Mouse (Mus musculus) brain, adult 10 weeks (tissue): ENCODE data around the gene Smug1. TPM values are rescaled to one million over a fixed set of nuclear protein-coding genes. Genes with fewer than 3 reads are reported as not detected.

Source experiments
- polyA plus RNA-seq: library from polyadenylated mRNA; stranded (reverse); fragments of 350-450 nt; fragmentation: Illumina TruSeq; extraction: RNeasy Lipid Tissue Mini Kit (QIAGEN cat#74804); gene quantifications from one replicate; pipeline ENCODE4 v1.2.3, GENCODE M21; 2015; ENCODE audit warnings: low read depth, low replicate concordance

Smug1 gene
- 17.3 TPM for polyA plus RNA-seq

DNA sequence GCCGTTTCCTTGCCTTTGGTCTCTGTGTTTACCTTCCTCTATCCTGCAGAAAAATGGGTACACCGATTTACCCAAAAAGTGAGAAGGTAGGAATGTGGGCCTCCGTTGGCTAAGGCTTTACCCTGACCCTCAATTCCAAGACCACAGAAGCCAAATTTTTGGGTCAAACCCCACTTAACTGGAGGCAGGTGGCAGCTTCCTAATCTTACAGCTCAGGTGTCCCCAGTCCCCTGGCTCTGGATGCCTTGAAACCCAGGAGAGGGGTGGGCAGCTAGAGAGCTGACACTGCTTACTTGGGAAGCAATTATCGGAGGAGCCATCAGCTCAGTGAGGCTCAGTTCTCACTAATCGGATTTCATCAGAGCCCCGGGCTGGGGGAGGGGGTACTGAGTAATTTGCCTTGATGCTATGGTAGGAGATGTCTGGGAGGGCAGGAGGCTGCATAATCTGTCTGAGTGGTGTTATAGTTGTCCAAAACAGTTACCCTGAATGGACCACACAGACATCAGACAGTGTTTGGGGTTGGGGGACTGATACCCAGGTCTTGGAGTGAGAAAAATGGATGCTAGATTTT is at the start of gene Smug1:
Gene Smug1 (minus strand): TSS at position 51 of the 574 bp plus-strand sequence.

Other genes with a start within 250 kb of the Smug1 start
- not detected for gene Hoxc13, start 246.0 kb downstream of the Smug1 start, polyA plus RNA-seq
- not detected for gene Hoxc12, start 230.3 kb downstream of the Smug1 start, polyA plus RNA-seq
- not detected for gene Hoxc11, start 212.7 kb downstream of the Smug1 start, polyA plus RNA-seq
- gene Hoxc10, start 200.3 kb downstream of the Smug1 start, polyA plus RNA-seq = not detected
- gene Hoxc5, start 199.6 kb downstream of the Smug1 start, polyA plus RNA-seq = not detected
- not detected for gene Hoxc9, start 190.7 kb downstream of the Smug1 start, polyA plus RNA-seq
- gene Hoxc8, start 176.5 kb downstream of the Smug1 start, polyA plus RNA-seq = not detected
- gene Hoxc6, start 168.8 kb downstream of the Smug1 start, polyA plus RNA-seq = not detected
- not detected for gene Hoxc4, start 148.2 kb downstream of the Smug1 start, polyA plus RNA-seq
- 110 TPM for gene Cbx5, start 72.7 kb upstream of the Smug1 start, polyA plus RNA-seq
- gene Hnrnpa1, start 73.3 kb upstream of the Smug1 start, polyA plus RNA-seq = 296 TPM
- gene Nfe2, start 91.3 kb upstream of the Smug1 start, polyA plus RNA-seq = not detected
- 108 TPM for gene Copz1, start 105.6 kb upstream of the Smug1 start, polyA plus RNA-seq
- gene Gpr84, start 143.5 kb upstream of the Smug1 start, polyA plus RNA-seq = 0.61 TPM
- 64.3 TPM for gene Zfp385a, start 173.0 kb upstream of the Smug1 start, polyA plus RNA-seq
- gene Itga5, start 199.7 kb upstream of the Smug1 start, polyA plus RNA-seq = 3.9 TPM